Mouse (Mus musculus) c-Kit-positive CD71-positive TER-119-negative erythroid progenitor cells, embryonic 14.5 days (primary cell): Measurements from ENCODE around the gene Scimp.

ENCODE experiments used
- DNase-seq: peaks from one replicate; pipeline ENCODE4 v3.0.0-alpha.2; 2013; ENCODE audit warnings: low read depth

Scimp gene

DNA sequence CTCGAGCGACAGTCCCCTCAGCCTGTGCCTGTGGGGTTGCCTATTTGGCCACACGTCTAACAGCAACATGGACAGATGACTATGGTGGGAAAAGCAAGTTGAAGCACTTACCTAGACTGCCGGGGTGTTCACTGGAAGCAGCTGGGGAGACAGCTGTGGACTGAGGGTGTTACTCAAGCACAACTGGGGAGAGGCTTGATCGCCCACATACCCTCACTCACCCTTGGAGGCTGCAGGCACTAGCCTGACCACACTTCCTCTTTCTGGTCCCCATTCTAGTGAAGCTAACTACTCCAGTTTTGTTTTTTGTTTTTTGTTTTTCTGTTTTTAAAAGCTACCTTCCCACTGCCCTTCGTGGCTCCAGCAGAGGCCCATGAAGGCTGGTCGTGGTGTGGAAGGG, at the start of gene Scimp:
Gene Scimp, minus strand, starts transcription at position 222 of the 400 bp plus-strand sequence.
- no peak for DNase-seq

DNA sequence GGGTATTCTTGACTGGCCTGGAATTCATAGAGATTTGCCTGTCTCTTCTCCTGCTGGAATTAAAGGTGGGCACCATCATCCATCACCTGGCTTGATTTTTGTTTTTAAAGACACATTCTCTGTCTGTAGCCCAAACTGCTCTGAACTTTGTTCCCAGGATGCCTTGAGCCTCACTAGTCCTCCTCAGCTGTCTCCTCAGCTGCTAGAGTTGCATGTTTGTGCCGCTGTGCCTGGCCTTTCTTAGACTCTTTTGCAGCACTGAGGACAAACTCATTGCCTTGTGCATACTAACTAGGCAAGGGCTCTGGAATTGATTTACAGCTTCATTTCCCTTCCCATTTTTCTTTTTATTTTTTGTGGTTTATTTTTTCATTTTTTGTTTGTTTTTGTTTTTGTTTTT, 48.0 kb upstream of the Scimp start:
- DNase-seq = no peak

DNA sequence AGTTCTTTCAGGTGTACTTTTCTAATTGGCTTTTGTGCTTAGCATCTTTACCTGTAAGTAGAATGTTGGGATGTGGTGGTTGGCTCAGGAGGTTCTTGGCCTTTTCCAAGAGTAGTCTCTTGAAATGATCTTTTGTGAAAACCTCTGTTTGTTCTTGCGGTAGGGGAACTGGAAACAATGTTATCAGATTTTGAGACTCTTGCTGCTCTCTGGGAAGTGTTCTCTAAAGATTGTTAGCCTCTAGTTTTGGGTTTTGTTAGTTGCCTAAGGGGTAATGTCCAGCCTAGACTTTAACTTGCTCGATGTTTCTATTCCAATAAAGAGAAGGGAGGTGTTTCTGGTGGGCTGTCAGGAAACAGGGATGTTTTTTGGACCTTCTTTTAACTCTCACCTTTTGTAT, 33.6 kb upstream of the Scimp start:
- no peak for DNase-seq

DNA sequence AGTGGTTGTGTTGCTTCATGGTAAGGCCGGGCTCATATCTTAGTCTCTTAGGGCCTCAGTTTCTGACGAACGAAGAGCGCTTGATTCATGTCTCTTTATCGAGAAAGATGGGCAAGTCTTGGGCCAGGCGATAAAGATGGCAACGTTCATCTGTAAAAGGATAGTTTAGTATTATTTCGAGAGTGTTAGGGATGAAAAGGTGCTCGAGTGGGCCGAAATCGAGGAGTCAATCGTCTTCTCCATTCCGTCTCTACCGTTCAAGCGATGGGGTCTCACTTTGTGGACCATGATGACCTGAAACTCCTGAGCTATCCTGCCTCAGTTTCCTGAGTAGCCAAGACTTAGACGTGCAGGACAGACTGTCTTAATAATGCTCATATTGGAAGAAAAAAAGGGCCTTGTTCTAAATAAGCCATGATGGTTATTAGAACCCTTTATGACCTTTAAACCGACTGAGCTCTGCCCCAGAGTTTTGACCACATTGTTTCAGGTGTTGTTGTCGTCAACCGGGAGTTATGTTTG, 33.1 kb upstream of the Scimp start:
- DNase-seq = no peak

DNA sequence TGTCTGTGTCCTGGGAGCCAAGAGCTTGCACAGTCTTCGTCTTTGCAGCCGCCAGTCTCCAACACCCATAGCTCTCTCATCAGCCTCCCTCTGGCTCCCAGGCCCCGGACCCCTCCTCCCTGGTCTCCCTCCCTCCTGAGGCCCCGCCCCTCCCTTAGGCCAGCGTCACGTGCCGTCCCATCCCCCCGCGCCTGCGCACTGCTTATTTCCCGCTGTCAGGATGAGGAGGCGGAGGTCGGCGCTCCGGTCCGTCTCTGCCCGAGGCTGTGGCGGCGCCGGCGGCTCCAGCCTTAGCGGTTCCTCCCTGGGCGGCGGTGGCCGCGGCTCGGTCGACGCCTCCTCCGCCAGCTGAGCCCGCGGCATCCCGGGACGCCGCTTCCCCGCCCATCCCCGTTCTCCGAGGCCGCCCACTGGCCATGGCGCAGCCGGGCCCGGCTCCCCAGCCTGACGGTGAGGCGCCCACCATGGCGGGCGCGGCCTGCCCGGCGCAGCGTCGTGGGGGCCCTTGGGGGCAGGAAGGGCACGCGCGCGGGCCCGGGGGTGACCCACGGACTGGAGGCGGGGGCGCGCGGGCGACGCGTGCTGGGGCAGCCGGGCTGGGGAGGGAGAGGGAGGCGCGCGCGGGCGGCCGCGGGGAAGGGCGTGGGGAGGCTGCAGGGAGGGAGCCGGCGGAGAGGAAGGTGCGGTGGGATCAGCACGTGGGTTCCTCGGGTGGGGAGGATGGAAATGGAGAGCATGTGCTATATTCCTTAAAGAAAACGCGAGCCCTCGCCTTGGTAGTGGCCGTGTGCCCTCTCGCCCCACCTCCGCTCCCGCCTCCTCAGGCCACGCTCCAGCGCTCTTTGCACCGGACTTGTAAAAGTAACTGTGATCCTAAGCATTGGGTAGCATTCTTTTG, 32.4 kb upstream of the Scimp start, which contains the start of gene Rabep1:
Gene Rabep1, plus strand, starts transcription at position 220 of the 898 bp plus-strand sequence.
- DNase-seq = peak; percentile 80

DNA sequence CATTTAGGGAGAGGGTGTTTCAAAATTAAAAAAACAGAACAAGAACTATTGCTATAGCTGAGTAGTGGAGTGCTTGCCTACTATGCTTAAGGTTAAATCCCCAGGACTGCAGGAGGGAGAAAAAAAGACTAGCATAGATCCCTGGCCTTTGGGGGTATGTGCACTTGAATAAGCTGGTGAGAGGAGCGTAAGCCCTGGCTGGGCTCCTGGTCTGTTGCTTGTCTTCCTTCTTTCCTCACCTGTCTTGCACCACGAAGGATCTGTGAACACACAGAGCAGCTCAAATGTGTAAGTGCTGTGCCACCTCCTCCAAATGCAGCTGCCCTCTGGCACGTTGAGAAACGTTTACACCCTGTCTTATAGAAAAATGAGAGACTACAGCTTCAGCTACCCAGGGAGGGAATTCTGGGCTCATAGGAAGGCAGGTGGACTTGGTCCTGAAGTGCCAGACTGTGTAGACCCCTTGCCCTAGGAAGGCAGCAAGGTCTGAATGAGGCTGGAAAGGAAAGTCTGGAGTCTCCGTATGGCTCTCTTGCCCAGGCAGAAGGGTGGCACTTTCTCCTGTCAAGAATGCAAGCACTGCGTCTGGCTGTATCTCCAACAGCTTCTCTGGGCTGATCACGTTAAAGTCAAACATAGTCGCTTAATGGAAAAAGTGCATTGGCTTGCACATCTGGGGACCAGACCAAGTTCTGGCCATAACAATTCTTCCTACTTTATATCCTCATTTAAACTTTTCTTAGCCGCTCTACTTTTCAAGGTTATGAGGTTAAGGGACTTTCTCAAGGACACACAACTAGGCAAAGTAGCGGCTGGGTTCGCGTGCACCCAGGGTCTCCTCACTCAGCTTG, 31.5 kb upstream of the Scimp start:
- DNase-seq = no peak

DNA sequence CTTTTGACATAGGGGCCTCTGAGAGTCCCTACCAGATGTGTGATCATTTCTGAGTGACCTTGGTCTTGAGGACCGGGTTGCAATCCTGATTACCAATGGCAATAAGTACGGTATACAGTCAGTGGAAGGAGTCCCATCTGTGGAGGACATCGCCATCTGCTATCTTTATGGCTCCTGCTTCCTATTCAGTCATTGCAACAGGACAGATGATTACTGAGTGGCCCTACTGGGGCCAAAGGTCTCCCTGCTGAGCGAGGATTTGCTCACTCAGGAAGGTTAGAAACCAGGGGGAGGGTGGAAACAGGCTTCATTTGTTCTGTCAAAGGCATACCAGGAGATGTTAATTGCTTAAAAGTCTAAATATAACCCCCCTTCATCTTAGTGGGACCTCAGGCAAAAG, 30.6 kb upstream of the Scimp start:
- DNase-seq = no peak

DNA sequence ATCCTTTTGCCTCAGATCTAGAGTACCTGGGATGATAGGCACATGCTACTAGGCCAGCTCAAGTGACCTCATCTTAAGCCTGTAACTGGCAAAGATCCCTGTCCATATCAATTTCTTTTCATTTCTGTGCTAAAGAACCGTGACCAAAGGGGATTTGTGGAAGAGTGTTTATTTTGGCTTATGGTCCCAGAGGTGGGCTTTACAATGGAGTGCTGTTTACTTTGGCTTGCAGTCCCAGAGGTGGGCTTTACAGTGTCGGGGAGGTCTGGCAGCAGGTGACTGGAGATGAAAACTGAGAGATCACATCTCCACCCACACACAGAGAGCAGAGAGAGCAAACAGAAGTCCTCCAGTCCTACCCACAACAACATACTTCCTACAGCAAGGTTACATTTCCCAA, 26.2 kb upstream of the Scimp start:
- DNase-seq = no peak

DNA sequence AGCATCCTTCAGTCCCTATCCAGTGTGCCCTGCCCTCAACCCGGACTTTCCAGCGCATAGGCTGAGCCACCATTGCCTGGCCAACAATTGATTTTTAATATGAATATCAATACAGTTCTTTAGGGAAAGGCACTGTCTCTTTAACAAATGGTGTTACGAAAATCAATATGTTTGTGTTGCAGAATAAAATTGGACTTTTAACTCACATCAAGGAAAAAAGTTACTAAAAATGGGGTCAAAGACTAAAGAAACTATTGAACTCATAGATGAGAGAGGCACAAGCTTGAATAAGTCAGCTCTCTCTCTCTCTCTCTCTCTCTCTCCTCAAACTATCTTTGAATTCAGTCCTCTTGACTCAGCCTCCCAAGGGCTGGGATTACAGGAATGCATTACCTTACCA, 24.6 kb upstream of the Scimp start:
- no peak for DNase-seq

DNA sequence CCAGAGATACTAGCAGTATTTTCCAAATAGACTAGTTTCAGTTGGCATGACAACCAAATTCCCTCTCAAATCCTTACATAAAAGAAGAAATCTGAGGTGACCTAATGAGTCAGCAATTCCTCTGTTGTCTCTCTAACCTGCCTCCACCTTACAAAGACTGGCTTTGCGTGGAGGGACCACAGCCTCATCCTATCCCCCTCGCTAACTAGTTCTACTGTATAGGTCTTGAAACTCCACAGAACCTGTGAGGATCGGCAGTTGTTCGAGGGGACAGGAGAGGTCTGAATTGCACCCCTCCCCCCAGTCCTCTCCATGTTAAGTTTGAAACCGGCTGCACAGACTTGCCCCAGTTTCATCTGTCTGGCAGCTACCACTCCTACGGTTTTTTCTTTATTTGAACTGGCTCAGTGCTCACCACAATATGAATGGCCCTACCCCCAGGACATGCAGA, 23.0 kb upstream of the Scimp start:
- DNase-seq = no peak

DNA sequence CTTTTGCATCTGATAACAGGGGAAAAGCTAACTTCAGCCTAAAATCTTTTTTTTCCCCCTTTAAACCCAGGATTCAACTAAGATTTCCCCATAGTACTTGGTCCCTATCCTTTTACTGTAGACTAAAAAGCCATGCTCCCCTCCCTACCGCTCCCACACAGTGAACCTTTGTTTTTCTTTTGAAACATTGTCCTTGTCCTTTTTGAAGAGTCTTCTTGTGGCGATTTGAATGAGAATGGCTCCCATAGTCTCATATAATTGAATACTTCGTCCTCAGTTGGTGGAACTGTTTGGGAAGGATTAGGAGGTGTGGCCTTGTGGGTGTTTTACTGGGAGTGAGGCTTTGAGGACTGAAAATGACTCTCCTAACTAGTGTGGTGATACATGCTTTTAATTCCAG, 21.4 kb upstream of the Scimp start:
- no peak for DNase-seq

DNA sequence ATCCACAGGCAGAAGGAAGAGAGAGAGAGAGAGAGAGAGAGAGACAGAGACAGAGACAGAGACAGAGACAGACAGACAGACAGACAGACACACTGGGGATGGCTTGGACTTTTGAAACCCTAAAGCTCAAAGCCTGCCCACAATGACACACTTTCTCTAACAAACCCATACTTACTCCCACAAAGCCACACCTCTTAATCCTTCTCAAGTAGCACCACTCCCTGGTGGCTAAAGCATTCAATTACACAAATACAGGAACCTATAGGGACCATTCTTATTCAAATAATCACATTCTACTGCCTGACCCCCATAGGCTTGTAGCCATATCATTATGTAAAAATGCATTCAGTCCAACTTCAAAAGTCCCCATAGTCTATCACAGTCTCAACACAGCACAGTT, 21.0 kb upstream of the Scimp start:
- no peak for DNase-seq

DNA sequence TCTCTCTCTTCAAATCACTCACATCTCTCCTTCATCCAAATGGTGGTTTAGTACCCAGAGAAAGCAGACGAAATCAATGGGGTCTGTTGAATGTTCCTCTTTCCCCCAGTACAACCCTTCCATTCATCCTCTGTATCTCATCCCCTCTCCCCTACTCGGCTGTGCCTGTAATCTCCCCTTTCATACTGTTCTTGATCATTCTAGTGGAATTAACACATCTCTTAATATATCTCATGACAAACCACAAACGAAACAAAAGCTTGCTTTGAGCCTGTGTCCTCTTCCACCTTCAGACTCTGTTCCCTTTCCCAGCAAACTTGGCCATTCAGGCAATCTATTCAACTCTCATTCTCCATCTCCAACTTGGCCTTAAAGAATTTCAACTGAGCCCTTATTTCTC, 18.8 kb upstream of the Scimp start:
- no peak for DNase-seq

DNA sequence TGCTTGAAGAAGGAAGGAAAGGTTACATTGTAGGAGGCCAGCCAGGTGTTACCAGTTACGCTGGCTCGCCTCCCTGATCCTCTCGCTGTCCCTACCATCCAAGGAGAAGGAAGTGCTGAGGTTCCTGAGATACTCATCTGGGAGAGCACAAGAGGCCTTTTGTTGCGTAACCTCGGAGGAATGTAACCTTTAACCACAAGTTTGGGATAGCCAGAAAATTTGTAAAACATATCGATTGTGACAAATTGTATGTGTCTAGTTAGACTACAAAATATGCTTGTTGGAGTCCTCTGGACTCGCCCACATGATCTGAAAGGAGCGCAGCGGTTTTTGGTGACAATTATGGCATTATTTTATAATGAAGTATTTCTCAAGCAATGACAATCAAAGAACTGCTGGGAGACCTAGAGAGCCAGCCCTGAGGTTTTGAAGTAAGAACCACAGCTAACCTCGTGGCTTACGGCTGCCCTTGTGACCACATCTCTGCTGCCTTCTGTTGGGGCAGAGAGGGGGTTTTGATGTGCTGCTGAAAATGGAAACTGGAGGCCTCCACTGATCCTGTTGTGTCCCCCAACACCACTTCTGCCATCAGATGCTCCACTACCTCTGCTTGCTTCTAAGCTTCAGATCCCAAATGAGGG, 16.7 kb upstream of the Scimp start:
- DNase-seq = no peak

DNA sequence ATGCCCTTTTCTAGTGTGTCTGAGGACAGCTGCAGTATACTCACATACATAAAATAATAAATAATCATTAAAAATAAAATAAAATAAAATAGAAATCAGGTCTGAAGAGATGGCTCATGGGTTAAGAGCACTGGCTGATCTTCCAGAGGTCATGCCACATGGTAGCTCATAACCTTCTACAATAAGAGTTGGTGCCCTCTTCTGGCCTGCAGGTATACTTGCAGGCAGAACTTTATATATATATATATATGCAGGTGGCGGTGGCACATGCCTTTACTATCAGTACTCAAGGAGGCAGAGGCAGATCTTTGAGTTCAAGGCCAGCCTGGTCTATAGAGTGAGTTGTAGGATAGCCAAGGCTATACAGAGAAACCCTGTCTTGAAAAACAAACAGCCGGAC, 13.8 kb upstream of the Scimp start:
- no peak for DNase-seq

DNA sequence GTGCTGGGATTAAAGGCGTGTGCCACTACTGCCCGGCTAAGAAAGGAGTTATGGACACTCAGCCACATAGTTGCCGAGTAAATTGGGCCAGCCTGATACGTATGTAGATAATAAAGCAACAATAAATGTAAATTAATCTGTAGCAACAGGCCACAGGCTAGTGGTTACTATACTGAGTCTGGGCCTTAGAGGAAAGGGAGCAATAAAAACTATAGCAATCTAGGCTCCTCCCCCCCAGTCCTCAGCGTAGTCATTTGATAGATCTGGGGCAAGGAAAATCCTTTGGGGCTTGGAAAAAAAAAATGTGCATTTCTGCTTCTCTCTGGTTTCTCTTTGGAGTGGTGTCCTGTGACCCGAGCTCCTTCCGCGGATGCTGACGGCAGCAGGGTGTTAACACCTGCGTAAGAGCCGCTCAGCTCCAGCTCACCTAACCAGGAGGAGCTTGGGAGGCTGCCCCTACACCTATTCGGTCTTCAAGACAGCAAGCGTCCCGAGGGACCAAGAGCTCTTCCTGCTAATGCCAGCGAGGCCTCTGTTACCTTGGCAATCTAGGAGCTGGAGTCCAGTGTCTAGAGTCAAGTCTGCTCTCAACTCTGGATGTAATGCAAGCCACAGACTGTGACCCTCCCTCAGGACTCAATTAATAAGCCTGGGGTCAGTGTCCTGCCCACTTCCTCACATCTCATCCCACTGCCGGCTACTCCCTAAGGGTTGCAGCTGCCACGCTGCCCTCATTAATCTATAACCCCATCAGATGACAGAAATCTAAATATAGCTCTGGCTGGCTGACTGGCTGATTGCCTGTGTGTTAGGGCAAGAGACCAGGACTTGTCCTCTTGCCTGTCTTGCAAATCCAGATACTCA, 9.6 kb upstream of the Scimp start:
- DNase-seq = no peak

DNA sequence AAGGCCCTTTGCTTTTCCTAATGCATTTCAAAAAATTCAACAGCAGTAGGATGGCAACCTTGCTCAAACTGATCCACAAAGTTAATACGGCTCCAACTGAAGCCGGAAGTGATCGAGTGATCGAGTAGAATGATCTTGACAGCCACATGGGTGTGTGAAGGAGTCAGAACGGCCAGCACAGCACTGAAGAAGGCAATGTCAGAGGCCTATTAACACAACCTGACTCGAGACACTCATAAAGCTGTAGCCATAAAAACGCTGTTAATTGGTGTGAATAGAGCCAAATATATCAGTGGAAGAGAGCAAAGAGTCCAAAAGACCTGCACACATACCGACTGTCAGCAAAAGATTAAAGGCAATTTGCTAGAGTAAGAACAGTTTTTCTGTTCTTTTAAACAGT, 7.7 kb upstream of the Scimp start:
- DNase-seq = no peak

DNA sequence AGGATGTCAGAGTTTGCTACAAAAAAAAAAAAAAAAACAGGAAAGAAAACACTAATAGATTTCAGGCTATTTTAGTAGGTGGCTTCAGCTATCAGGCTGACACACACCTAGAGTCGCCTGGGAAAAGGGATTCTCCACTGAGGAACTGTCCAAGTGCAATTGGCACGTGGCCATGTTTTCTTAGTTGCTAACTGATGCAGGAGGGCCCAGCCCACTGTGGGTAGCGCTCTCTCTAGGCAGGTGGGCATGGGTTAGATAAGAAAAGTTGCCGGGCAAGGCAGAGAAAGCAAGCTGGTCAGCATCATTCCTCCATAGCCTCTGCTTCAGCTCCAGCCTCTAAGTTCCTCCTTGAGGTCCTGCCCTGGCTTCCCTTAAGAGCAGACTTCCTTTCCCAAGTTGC, 4.4 kb upstream of the Scimp start:
- no peak for DNase-seq

DNA sequence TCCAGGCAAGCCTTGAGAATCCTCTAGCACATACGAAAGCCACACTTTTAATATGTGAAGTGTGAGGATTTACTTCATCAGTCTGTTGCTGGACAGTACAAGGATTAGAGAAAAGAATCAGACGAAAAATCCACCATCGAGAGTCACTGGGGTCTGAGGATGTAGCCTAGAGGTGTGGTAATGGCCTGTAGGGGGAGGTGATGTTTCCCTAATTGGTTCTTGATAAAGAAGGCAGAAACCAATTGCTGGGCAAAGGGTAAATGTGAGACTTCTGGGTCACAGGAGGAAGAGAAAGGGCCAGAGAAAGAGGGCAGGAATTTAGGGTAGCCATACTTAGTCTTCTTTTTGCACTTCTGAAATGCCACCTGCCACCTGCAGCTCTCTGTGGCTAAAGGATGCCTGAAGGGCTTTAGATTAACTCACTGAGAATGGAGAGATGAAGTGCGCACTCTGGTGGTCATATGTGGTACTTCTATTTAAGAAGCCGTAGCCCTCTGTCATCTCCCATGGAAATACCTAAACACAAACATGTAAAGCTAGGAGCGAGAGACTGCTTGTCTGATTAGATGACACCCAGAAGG, 3.2 kb upstream of the Scimp start:
- peak; percentile 57 for DNase-seq

DNA sequence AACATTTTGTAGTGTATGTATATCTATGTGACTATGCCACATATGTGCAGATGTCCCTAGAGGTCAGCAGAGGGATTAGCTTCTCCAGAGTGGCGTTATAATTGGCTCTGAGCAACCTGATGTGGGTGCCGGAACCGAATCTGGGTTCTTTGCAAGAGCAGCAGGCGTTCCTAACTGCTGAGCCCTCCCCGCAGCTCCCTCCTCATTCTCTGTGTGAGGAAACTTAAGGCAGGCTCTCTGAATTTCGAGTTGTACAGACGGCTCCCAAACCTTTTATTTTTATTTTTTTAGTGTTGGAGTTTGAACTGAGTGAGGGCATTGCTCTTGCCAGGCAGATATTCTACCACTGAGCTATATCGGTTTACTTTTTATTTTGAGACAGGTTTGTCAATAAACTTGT, 2.7 kb upstream of the Scimp start:
- no peak for DNase-seq
